Mouse (Mus musculus): ENCODE measurements around the gene Cdkn2d. TPM values are rescaled to one million over a fixed set of nuclear protein-coding genes. Genes with fewer than 3 reads are reported as not detected.
"Not testable (repeated sequence)": the region's sequence is repeated elsewhere in the genome, so short reads cannot be mapped to it uniquely, and the experiment has no call there.

The Cdkn2d gene
- total RNA-seq, 2 experiments from 2014 or later, result 53.7 to 54.4 TPM

- TF ChIP-seq CTCF (conservative IDR thresholded peaks at IDR 0.05), result no peak
- Histone ChIP-seq H3K27ac (peak overlapping the region; percentile 93), H3K4me3 (peak overlapping the region; percentile 71)
- DNase-seq (ENCODE audit: low spot score in 2 of 2), result no peak
Measured at GRCm38 (mm10) chr9:21286753-21287152, 4.5 kb downstream of the Cdkn2d start.

- DNase-seq (ENCODE audit: low spot score in 2 of 2), result no peak
- Histone ChIP-seq H3K27ac (no peak overlapping the region), H3K4me3 (no peak overlapping the region)
- no peak for TF ChIP-seq CTCF (conservative IDR thresholded peaks at IDR 0.05)
Measured at GRCm38 (mm10) chr9:21283994-21284393, 7.2 kb downstream of the Cdkn2d start.

GRCm38 (mm10) chr9:21283591-21283990 lies 7.6 kb downstream of the Cdkn2d start:
- no peak for DNase-seq (ENCODE audit: low spot score in 2 of 2)
- peak; percentile 42 for TF ChIP-seq CTCF (conservative IDR thresholded peaks at IDR 0.05)
- no peak overlapping the region for H3K27ac ChIP-seq
- H3K4me3 ChIP-seq, result no peak overlapping the region

- DNase-seq (ENCODE audit: low spot score in 2 of 2), result no peak
- no peak for TF ChIP-seq CTCF (conservative IDR thresholded peaks at IDR 0.05)
- Histone ChIP-seq H3K27ac (no peak overlapping the region), H3K4me3 (no peak overlapping the region)
Measured at GRCm38 (mm10) chr9:21277776-21278175, 13.4 kb downstream of the Cdkn2d start.

- DNase-seq (ENCODE audit: low spot score in 2 of 2), result no peak
- TF ChIP-seq CTCF (conservative IDR thresholded peaks at IDR 0.05), result no peak
- H3K27ac ChIP-seq, result no peak overlapping the region
Measured at GRCm38 (mm10) chr9:21276307-21276706, 14.9 kb downstream of the Cdkn2d start.

GRCm38 (mm10) chr9:21275727-21276126 lies 15.5 kb downstream of the Cdkn2d start:
- TF ChIP-seq CTCF (conservative IDR thresholded peaks at IDR 0.05), result no peak

More at GRCm38 (mm10) chr9:21276307-21276706, 14.9 kb downstream of the Cdkn2d start:
- no peak overlapping the region for H3K4me3 ChIP-seq

GRCm38 (mm10) chr9:21275013-21275710 lies 16.0 kb downstream of the Cdkn2d start:
- no peak for DNase-seq (ENCODE audit: low spot score in 2 of 2)
- TF ChIP-seq CTCF (conservative IDR thresholded peaks at IDR 0.05), result no peak
- Histone ChIP-seq H3K27ac (no peak overlapping the region), H3K4me3 (no peak overlapping the region)

More at GRCm38 (mm10) chr9:21275727-21276126, 15.5 kb downstream of the Cdkn2d start:
- Histone ChIP-seq H3K4me3 (no peak overlapping the region), H3K27ac (no peak overlapping the region)
- DNase-seq (ENCODE audit: low spot score in 2 of 2), result no peak

- DNase-seq (ENCODE audit: low spot score in 2 of 2), result no peak
- Histone ChIP-seq H3K27ac (no peak overlapping the region), H3K4me3 (no peak overlapping the region)
- no peak for TF ChIP-seq CTCF (conservative IDR thresholded peaks at IDR 0.05)
Measured at GRCm38 (mm10) chr9:21274336-21274735, 16.9 kb downstream of the Cdkn2d start.

GRCm38 (mm10) chr9:21273520-21274228 lies 17.5 kb downstream of the Cdkn2d start:
- Histone ChIP-seq H3K27ac (no peak overlapping the region), H3K4me3 (no peak overlapping the region)
- no peak for TF ChIP-seq CTCF (conservative IDR thresholded peaks at IDR 0.05)
- no peak for DNase-seq (ENCODE audit: low spot score in 2 of 2)

- Histone ChIP-seq H3K27ac (no peak overlapping the region), H3K4me3 (no peak overlapping the region)
- no peak for TF ChIP-seq CTCF (conservative IDR thresholded peaks at IDR 0.05)
- DNase-seq (ENCODE audit: low spot score in 2 of 2), result no peak
Measured at GRCm38 (mm10) chr9:21273094-21273493, 18.1 kb downstream of the Cdkn2d start.

GRCm38 (mm10) chr9:21272391-21272790 lies 18.8 kb downstream of the Cdkn2d start:
- no peak for DNase-seq (ENCODE audit: low spot score in 2 of 2)
- Histone ChIP-seq H3K27ac (no peak overlapping the region), H3K4me3 (no peak overlapping the region)
- TF ChIP-seq CTCF (conservative IDR thresholded peaks at IDR 0.05), result no peak

- not testable (repeated sequence) for H3K4me3 ChIP-seq; DNase-seq (ENCODE audit: low spot score in 2 of 2); H3K27ac ChIP-seq
Measured at GRCm38 (mm10) chr9:21269590-21269989, 21.6 kb downstream of the Cdkn2d start.

- no peak for DNase-seq (ENCODE audit: low spot score in 2 of 2)
- H3K27ac ChIP-seq, result no peak overlapping the region
- no peak for TF ChIP-seq CTCF (conservative IDR thresholded peaks at IDR 0.05)
- H3K4me3 ChIP-seq, result no peak overlapping the region
Measured at GRCm38 (mm10) chr9:21268305-21268704, 22.9 kb downstream of the Cdkn2d start.

- Histone ChIP-seq H3K27ac (no peak overlapping the region), H3K4me3 (no peak overlapping the region; the same call in 1 of the 2 replicates)
- TF ChIP-seq CTCF (conservative IDR thresholded peaks at IDR 0.05), result no peak; the same call in 1 of the 2 replicates
- DNase-seq (ENCODE audit: low spot score in 2 of 2), result no peak
Measured at GRCm38 (mm10) chr9:21266889-21267288, 24.3 kb downstream of the Cdkn2d start.

All from layer of hippocampus, adult 2 months (tissue).